Mouse (Mus musculus): Measurements from ENCODE around the gene Prmt2. TPM values are rescaled to one million over a fixed set of nuclear protein-coding genes. Genes with fewer than 3 reads are reported as not detected.

The Prmt2 gene
- polyA plus RNA-seq, 1 experiment from 2014 or later = 59.4 TPM

DNA sequence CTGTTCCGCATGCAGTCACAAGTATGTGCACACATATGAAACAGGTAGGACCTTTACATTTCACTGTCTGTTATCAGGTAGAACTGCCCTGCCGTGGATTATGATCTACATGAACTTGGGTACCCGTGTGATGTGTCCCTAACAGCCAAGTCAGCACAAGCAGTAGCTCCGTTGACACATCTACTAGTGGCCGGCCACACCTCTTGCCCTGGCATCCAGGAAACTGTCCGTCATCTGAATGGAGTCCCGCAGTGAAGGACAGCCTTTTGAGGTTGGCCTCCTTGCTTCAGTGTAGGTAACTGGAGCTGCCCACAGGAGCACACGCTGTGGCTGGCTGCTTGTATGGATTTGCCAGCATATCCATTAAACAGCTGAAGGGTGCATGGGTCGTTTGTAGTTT lies 19.4 kb downstream of the Prmt2 start:
- WGBS = 80% methylated on average over 9 of the region's 9 CpGs
- H3K4me1 ChIP-seq = no peaks in the 10 kb centered on the region
- no peak for ATAC-seq (ENCODE audit: insufficient number of reproducible peaks, low FRiP score, low TSS enrichment, low read depth)
- peaks cover 6% of the 10 kb centered on the region; the same call in 1 of the 2 replicates for H3K9me3 ChIP-seq (replicated peaks)
- no peaks in the 10 kb centered on the region for H3K27me3 ChIP-seq
- H3K9ac ChIP-seq = no peak overlapping the region
- H3K4me2 ChIP-seq (replicated peaks) = no peak overlapping the region
- H3K36me3 ChIP-seq = peaks cover 91% of the 10 kb centered on the region
- no peak overlapping the region for H3K4me3 ChIP-seq (replicated peaks)
- H3K27ac ChIP-seq (replicated peaks) = no peak overlapping the region

- 95% methylated on average over 17 of the region's 17 CpGs for WGBS
- Histone ChIP-seq H3K4me2 (replicated peaks) (no peak overlapping the region), H3K9me3 (replicated peaks) (peaks cover 6% of the 10 kb centered on the region; the same call in 1 of the 2 replicates), H3K4me3 (replicated peaks) (no peak overlapping the region), H3K9ac (no peak overlapping the region), H3K4me1 (no peaks in the 10 kb centered on the region), H3K27me3 (no peaks in the 10 kb centered on the region), H3K27ac (replicated peaks) (no peak overlapping the region), H3K36me3 (peaks cover 90% of the 10 kb centered on the region)
- no peak for ATAC-seq (ENCODE audit: insufficient number of reproducible peaks, low FRiP score, low TSS enrichment, low read depth)
These were observed 20.6 kb downstream of the Prmt2 start for GRCm38 (mm10) chr10:76217056-76217455.

DNA sequence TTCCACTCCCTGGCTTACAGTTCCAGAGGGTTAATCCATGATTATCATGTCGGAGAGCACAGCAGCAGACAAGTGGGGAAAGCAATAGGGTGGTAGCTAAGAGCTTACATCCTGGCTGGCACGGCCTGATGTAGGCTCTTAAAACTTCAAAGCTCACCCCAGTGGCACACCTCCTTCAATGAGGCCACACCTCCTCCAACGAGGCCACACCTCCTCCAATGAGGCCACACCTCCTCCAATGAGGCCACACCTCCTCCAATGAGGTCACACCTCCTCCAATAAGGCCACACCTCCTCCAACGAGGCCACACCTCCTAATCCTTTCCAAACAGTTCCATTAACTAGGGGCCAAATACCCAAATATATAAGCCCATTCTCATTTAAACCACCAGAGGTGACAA lies 23.5 kb downstream of the Prmt2 start:
- H3K9me3 ChIP-seq (replicated peaks) = peaks cover 6% of the 10 kb centered on the region; the same call in 1 of the 2 replicates
- H3K27me3 ChIP-seq = no peaks in the 10 kb centered on the region
- peaks cover 82% of the 10 kb centered on the region for H3K36me3 ChIP-seq
- no peak for ATAC-seq (ENCODE audit: insufficient number of reproducible peaks, low FRiP score, low TSS enrichment, low read depth)
- H3K9ac ChIP-seq = no peak overlapping the region
- H3K4me2 ChIP-seq (replicated peaks) = no peak overlapping the region
- no peaks in the 10 kb centered on the region for H3K4me1 ChIP-seq
- no peak overlapping the region for H3K27ac ChIP-seq (replicated peaks)
- WGBS = 93% methylated on average over 4 of the region's 4 CpGs
- no peak overlapping the region for H3K4me3 ChIP-seq (replicated peaks)

- Histone ChIP-seq H3K36me3 (peaks cover 86% of the 10 kb centered on the region), H3K9ac (no peak overlapping the region), H3K27me3 (no peaks in the 10 kb centered on the region), H3K4me2 (replicated peaks) (no peak overlapping the region), H3K4me1 (no peaks in the 10 kb centered on the region), H3K9me3 (replicated peaks) (peaks cover 6% of the 10 kb centered on the region; the same call in 1 of the 2 replicates), H3K27ac (replicated peaks) (no peak overlapping the region), H3K4me3 (replicated peaks) (no peak overlapping the region)
- 92% methylated on average over 6 of the region's 6 CpGs for WGBS
- ATAC-seq (ENCODE audit: insufficient number of reproducible peaks, low FRiP score, low TSS enrichment, low read depth) = no peak
These were observed 25.5 kb downstream of the Prmt2 start for GRCm38 (mm10) chr10:76212121-76212520.

DNA sequence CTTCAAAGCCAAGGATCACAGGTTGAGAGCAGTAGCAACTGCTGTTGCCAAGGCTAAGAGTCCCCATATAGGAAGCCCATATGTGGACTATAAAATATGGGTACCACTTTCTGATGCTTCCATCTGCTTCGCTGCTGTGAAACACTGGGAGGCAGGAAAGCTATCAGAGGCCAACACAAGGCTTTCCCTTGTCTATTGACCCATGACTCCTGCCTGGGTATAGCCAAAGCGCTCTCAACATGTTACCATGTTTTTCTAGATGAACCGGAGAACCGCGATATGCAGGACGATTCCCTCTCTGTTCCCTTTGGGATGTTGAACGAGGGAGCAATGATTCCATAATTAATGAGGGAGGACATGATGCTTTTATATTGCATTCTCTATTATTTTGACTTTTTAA lies 26.9 kb downstream of the Prmt2 start:
- H3K4me1 ChIP-seq = no peaks in the 10 kb centered on the region
- 92% methylated on average over 7 of the region's 7 CpGs for WGBS
- no peak overlapping the region for H3K4me2 ChIP-seq (replicated peaks)
- H3K27ac ChIP-seq (replicated peaks) = no peak overlapping the region
- no peak overlapping the region for H3K9ac ChIP-seq
- H3K4me3 ChIP-seq (replicated peaks) = no peak overlapping the region
- H3K27me3 ChIP-seq = no peaks in the 10 kb centered on the region
- H3K36me3 ChIP-seq = peaks cover 81% of the 10 kb centered on the region
- H3K9me3 ChIP-seq (replicated peaks) = peaks cover 6% of the 10 kb centered on the region; the same call in 1 of the 2 replicates
- no peak for ATAC-seq (ENCODE audit: insufficient number of reproducible peaks, low FRiP score, low TSS enrichment, low read depth)

- Histone ChIP-seq H3K9ac (no peak overlapping the region), H3K27ac (replicated peaks) (no peak overlapping the region), H3K9me3 (replicated peaks) (no peaks in the 10 kb centered on the region), H3K4me1 (no peaks in the 10 kb centered on the region), H3K4me2 (replicated peaks) (no peak overlapping the region), H3K36me3 (peaks cover 65% of the 10 kb centered on the region), H3K27me3 (no peaks in the 10 kb centered on the region), H3K4me3 (replicated peaks) (no peak overlapping the region)
- 88% methylated on average over 8 of the region's 8 CpGs for WGBS
- ATAC-seq (ENCODE audit: insufficient number of reproducible peaks, low FRiP score, low TSS enrichment, low read depth) = no peak
These were observed 28.4 kb downstream of the Prmt2 start for GRCm38 (mm10) chr10:76209241-76209640.

GRCm38 (mm10) chr10:76207262-76207796 lies 30.3 kb downstream of the Prmt2 start:
- Histone ChIP-seq H3K4me1 (no peaks in the 10 kb centered on the region), H3K9me3 (replicated peaks) (no peaks in the 10 kb centered on the region), H3K4me3 (replicated peaks) (no peak overlapping the region), H3K9ac (no peak overlapping the region), H3K4me2 (replicated peaks) (no peak overlapping the region), H3K27ac (replicated peaks) (no peak overlapping the region), H3K36me3 (peaks cover 47% of the 10 kb centered on the region), H3K27me3 (no peaks in the 10 kb centered on the region)
- 91% methylated on average over 13 of the region's 13 CpGs for WGBS
- ATAC-seq (ENCODE audit: insufficient number of reproducible peaks, low FRiP score, low TSS enrichment, low read depth) = no peak

DNA sequence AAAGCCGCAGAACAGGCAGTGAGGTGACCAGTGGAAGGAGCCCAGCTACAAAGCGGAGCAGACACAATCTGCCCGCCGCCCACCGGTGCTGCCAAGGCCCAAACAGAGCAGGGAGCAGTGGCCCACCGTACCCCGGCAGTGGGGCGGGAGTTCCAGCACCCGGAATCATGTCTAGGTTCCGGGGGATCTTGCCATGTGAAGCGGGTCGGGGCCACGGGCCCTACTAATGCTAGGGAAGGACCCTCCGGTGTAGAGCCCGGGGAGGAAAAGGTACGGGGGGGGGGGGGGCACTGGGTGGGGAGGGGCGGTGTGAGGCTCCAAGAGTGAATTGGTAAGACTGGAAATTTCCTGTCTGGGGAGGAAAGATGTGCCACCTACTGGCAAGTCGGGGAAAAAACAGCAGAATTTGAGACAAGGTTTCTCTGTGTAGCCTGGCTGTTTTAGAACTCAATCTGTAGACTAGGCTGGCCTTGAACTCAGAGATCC lies 33.8 kb downstream of the Prmt2 start:
- peak overlapping the region; percentile 49 for H3K4me2 ChIP-seq (replicated peaks)
- peak; percentile 47; the same call in 1 of the 2 replicates for ATAC-seq (ENCODE audit: insufficient number of reproducible peaks, low FRiP score, low TSS enrichment, low read depth)
- H3K27me3 ChIP-seq = no peaks in the 10 kb centered on the region
- no peak overlapping the region for H3K9ac ChIP-seq
- 9% methylated on average over 18 of the region's 18 CpGs for WGBS
- no peaks in the 10 kb centered on the region for H3K9me3 ChIP-seq (replicated peaks)
- H3K4me1 ChIP-seq = no peaks in the 10 kb centered on the region
- H3K36me3 ChIP-seq = peaks cover 26% of the 10 kb centered on the region
- H3K27ac ChIP-seq (replicated peaks) = no peak overlapping the region
- peak overlapping the region; percentile 37 for H3K4me3 ChIP-seq (replicated peaks)

DNA sequence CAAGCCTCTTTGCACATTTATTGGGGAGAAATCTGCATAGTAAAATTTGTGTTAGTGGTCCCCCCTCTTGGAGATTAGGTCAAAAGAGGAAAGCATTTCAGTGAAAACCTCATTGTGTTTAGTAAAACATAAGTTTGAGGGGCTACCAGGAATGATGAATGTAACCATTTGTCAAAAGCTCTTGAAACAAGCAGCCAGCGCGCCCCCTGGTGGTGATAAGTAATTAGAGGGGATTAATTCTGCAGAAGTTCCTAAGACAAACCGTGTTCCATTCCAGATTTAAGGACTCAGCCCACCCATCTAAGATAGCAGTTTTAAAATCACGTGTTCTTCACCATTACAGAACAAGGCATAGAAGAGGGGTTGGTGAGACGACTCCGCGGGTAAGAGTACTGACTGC lies 35.7 kb downstream of the Prmt2 start:
- no peaks in the 10 kb centered on the region for H3K27me3 ChIP-seq
- no peaks in the 10 kb centered on the region for H3K9me3 ChIP-seq (replicated peaks)
- no peak overlapping the region for H3K4me2 ChIP-seq (replicated peaks)
- H3K27ac ChIP-seq (replicated peaks) = no peak overlapping the region
- H3K36me3 ChIP-seq = peaks cover 7% of the 10 kb centered on the region
- no peak for ATAC-seq (ENCODE audit: insufficient number of reproducible peaks, low FRiP score, low TSS enrichment, low read depth)
- H3K4me3 ChIP-seq (replicated peaks) = no peak overlapping the region
- no peak overlapping the region for H3K9ac ChIP-seq
- WGBS = 22% methylated on average over 7 of the region's 7 CpGs
- no peaks in the 10 kb centered on the region for H3K4me1 ChIP-seq

DNA sequence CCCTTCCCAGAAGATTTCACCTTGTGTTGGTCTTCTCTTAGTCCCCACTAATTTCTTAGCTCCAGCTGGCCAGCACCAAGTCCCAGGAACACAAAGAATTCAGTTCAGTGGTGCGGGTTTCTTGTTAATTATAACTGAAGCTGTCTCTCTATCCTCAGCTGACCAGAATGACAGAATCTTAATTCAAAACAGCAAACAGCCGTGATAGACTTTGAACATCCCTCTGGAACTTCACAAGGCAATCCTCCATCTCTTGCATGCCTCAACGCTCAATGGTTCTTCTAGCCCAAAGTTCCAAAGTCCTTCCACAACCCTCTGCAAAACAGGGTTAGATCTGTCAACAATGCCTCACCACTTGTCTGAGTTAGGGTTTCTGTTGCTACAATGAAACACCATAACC lies 36.2 kb downstream of the Prmt2 start:
- no peaks in the 10 kb centered on the region for H3K4me1 ChIP-seq
- ATAC-seq (ENCODE audit: insufficient number of reproducible peaks, low FRiP score, low TSS enrichment, low read depth) = no peak
- WGBS = 75% methylated on average over 3 of the region's 3 CpGs
- no peak overlapping the region for H3K27ac ChIP-seq (replicated peaks)
- no peaks in the 10 kb centered on the region for H3K9me3 ChIP-seq (replicated peaks)
- H3K4me2 ChIP-seq (replicated peaks) = no peak overlapping the region
- H3K27me3 ChIP-seq = no peaks in the 10 kb centered on the region
- no peak overlapping the region for H3K9ac ChIP-seq
- H3K36me3 ChIP-seq = peaks cover 1% of the 10 kb centered on the region; the same call in 1 of the 2 replicates
- H3K4me3 ChIP-seq (replicated peaks) = no peak overlapping the region

- H3K36me3 ChIP-seq = no peaks in the 10 kb centered on the region
- no peaks in the 10 kb centered on the region for H3K4me1 ChIP-seq
- H3K27ac ChIP-seq (replicated peaks) = no peak overlapping the region
- H3K4me2 ChIP-seq (replicated peaks) = no peak overlapping the region
- H3K9ac ChIP-seq = no peak overlapping the region
- H3K9me3 ChIP-seq (replicated peaks) = no peaks in the 10 kb centered on the region
- no peak for ATAC-seq (ENCODE audit: insufficient number of reproducible peaks, low FRiP score, low TSS enrichment, low read depth)
- H3K27me3 ChIP-seq = no peaks in the 10 kb centered on the region
- WGBS = 89% methylated on average over 1 of the region's 1 CpGs
- H3K4me3 ChIP-seq (replicated peaks) = no peak overlapping the region
These were observed 49.7 kb downstream of the Prmt2 start for GRCm38 (mm10) chr10:76188010-76188409.

GRCm38 (mm10) chr10:76185216-76185615 lies 52.4 kb downstream of the Prmt2 start:
- H3K9ac ChIP-seq = no peak overlapping the region
- H3K4me2 ChIP-seq (replicated peaks) = no peak overlapping the region
- 74% methylated on average over 4 of the region's 4 CpGs for WGBS
- no peak overlapping the region for H3K27ac ChIP-seq (replicated peaks)
- H3K36me3 ChIP-seq = no peaks in the 10 kb centered on the region
- no peaks in the 10 kb centered on the region for H3K27me3 ChIP-seq
- ATAC-seq (ENCODE audit: insufficient number of reproducible peaks, low FRiP score, low TSS enrichment, low read depth) = no peak
- H3K9me3 ChIP-seq (replicated peaks) = no peaks in the 10 kb centered on the region
- H3K4me1 ChIP-seq = no peaks in the 10 kb centered on the region
- H3K4me3 ChIP-seq (replicated peaks) = no peak overlapping the region

Measured in embryonic facial prominence, embryonic 15.5 days (tissue).